ENCODE assay signal across 28 mouse cellular contexts in the genomic region with DNA sequence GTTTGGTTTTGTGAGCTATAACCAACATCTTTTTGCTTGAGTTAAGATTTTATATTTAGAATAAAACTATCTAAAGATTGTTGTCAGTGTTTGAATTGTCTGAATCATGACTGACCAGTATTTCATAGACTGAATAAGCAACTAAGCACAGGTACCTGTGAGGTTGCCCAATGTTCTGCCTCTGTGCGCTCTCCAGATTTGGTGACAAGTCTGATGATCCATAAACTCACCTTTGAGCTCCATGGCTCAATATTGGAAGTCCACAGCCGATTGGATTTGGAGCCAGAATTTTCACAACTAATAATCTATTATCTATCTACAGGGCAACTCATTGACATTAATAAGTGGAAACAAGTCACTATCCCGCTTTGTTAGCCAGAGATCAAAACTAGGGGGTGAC.
"Had no signal": no experiment of that assay in that cellular context is flagged by ENCODE, and none has a peak within 500 bp of the region (broad histone marks: within the 10 kb centered on the region; RNA-seq: fewer than 3 reads in every experiment).

No protein-coding gene starts in this region.

- H3K9me3 ChIP-seq: embryonic facial prominence, embryonic 10.5 days; embryonic facial prominence, embryonic 12.5 days; embryonic facial prominence, embryonic 13.5 days; embryonic facial prominence, embryonic 15.5 days; forebrain, embryonic 10.5 days; forebrain, embryonic 12.5 days; forebrain, embryonic 13.5 days; forebrain, embryonic 15.5 days had no signal

- H3K27ac ChIP-seq: embryonic facial prominence, embryonic 10.5 days; embryonic facial prominence, embryonic 12.5 days; embryonic facial prominence, embryonic 13.5 days; embryonic facial prominence, embryonic 15.5 days; forebrain, embryonic 10.5 days; forebrain, embryonic 12.5 days; forebrain, embryonic 13.5 days; forebrain, embryonic 15.5 days; gastrocnemius, adult 2 months had no signal

- DNase-seq: cerebellum, adult 2 months; cerebellum, adult 8-10 months; cerebellum, adult 9-10 months; cerebellum, adult 9-11 months; cerebellum, postnatal 10 days; cerebellum, postnatal 14 days; cerebellum, postnatal 25 days; cerebellum, postnatal 36 days; embryo, embryonic 11 days; forebrain, postnatal 0 days; gastrocnemius, adult 2 months; gastrocnemius, postnatal 10 days; gastrocnemius, postnatal 14 days; gastrocnemius, postnatal 25 days; gastrocnemius, postnatal 36 days; heart, adult 11 months; heart, adult 18-20 months had no signal

- H3K27me3 ChIP-seq: embryonic facial prominence, embryonic 12.5 days; embryonic facial prominence, embryonic 13.5 days; embryonic facial prominence, embryonic 15.5 days; forebrain, embryonic 12.5 days; forebrain, embryonic 13.5 days; forebrain, embryonic 15.5 days had no signal

- ATAC-seq: forebrain, embryonic 13.5 days; forebrain, embryonic 14.5 days; forebrain, embryonic 15.5 days; forebrain, embryonic 16.5 days; forebrain, postnatal 0 days had no signal

- H3K4me3 ChIP-seq: embryonic facial prominence, embryonic 10.5 days; embryonic facial prominence, embryonic 12.5 days; embryonic facial prominence, embryonic 13.5 days; embryonic facial prominence, embryonic 15.5 days; erythroblast, embryonic 14.5 days; forebrain, embryonic 10.5 days; forebrain, embryonic 12.5 days; forebrain, embryonic 13.5 days; forebrain, embryonic 15.5 days; gastrocnemius, adult 2 months had no signal

- H3K4me2 ChIP-seq: embryonic facial prominence, embryonic 12.5 days; embryonic facial prominence, embryonic 13.5 days; embryonic facial prominence, embryonic 15.5 days; forebrain, embryonic 12.5 days; forebrain, embryonic 13.5 days; forebrain, embryonic 15.5 days had no signal

- H3K4me1 ChIP-seq: embryonic facial prominence, embryonic 10.5 days; embryonic facial prominence, embryonic 12.5 days; embryonic facial prominence, embryonic 13.5 days; embryonic facial prominence, embryonic 15.5 days; forebrain, embryonic 10.5 days; forebrain, embryonic 12.5 days; forebrain, embryonic 13.5 days; forebrain, embryonic 15.5 days had no signal

- H3K36me3 ChIP-seq: embryonic facial prominence, embryonic 10.5 days; embryonic facial prominence, embryonic 12.5 days; embryonic facial prominence, embryonic 13.5 days; embryonic facial prominence, embryonic 15.5 days; forebrain, embryonic 10.5 days; forebrain, embryonic 12.5 days; forebrain, embryonic 15.5 days had no signal

- H3K9ac ChIP-seq: embryonic facial prominence, embryonic 12.5 days; embryonic facial prominence, embryonic 13.5 days; embryonic facial prominence, embryonic 15.5 days; forebrain, embryonic 12.5 days; forebrain, embryonic 13.5 days; forebrain, embryonic 15.5 days; forebrain, postnatal 0 days had no signal
